Mouse (Mus musculus): Measurements from ENCODE around the gene Hnrnpa3.
"Not testable (repeated sequence)": the region's sequence is repeated elsewhere in the genome, so short reads cannot be mapped to it uniquely, and the experiment has no call there.

GRCm38 (mm10) chr2:75694926-75695325 is 35.9 kb downstream of the Hnrnpa3 start:
- not testable (repeated sequence) for TF ChIP-seq CTCF (IDR thresholded peaks at IDR 0.05; ENCODE audit: insufficient read depth, low read length); POLR2A (IDR thresholded peaks at IDR 0.05; ENCODE audit: borderline replicate concordance, extremely low read depth, low read depth, low read length)

Measured in lung, adult 2 months (tissue).